Mouse (Mus musculus) cortical plate, adult 2 months (tissue): ENCODE data around the gene Pla2g10.
"Not testable (repeated sequence)": the region's sequence is repeated elsewhere in the genome, so short reads cannot be mapped to it uniquely, and the experiment has no call there.

Source experiments
- CTCF ChIP-seq: fragments of 200-500 bp; IDR thresholded peaks from 2 replicates; pipeline ENCODE4 v1.5.1; 2011; ENCODE audit warnings: mild to moderate bottlenecking, control low read depth, low read length; ENCODE audit not compliant: insufficient read depth; ENCODE audit errors: extremely low read depth
- POLR2A ChIP-seq: fragments of 200-500 bp; IDR thresholded peaks from 2 replicates; pipeline ENCODE4 v1.6.1; 2011; ENCODE audit warnings: mild to moderate bottlenecking, low read length, control low read depth; ENCODE audit not compliant: insufficient read depth; ENCODE audit errors: extremely low read depth

- not testable (repeated sequence) for TF ChIP-seq CTCF, POLR2A
These were observed 8.3 kb upstream of the Pla2g10 start for GRCm38 (mm10) chr16:13739044-13739443.
